Mouse (Mus musculus): ENCODE data around the gene Ubac2. TPM values are rescaled to one million over a fixed set of nuclear protein-coding genes. Genes with fewer than 3 reads are reported as not detected.

Ubac2 gene
- total RNA-seq, 1 experiment, result 41.5 TPM

DNA sequence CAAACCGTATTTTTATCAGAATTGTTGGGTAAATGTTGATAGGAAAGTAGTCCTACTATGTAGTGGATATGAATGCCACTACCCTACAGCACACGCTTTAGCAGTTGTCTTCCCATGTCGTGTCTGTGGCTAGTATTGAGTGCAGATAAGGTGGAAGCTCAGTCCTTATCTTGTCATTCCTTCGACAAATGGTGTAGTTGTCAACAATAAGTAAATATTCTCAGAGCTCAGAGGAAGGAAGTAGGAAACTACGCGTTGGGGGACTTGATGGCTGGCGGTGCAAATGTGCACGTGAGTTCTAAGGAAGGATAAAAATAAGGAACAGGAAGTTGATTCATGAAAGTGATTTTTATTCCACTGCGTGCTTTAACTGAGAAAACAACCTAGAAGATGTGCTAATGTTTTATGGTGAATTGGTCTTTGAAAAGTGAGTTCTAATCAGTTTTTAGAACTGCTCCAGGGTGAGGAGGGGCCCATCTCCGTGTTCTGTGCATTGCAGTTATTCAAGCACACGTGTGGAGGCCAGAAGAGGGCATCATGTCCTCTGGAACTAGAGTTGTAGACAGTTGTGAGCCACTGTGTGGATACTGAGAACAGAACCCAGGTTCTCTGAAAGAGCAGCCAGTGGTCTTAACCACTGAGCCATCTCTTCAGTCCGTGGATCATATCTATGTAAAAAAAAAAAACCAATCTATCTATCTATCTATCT is 51.0 kb downstream of the Ubac2 start:
- DNase-seq (ENCODE audit: low read depth, low spot score), result no peak
- TF ChIP-seq MAFK (IDR thresholded peaks at IDR 0.05; ENCODE audit: insufficient read depth, low read depth, low read length), result no peak
- no peak for TF ChIP-seq CHD2 (IDR thresholded peaks at IDR 0.05; ENCODE audit: low read depth, low read length)
- TF ChIP-seq ZC3H11A (IDR thresholded peaks at IDR 0.05; ENCODE audit: borderline replicate concordance, low read depth, low read length), result no peak
- TF ChIP-seq HCFC1 (IDR thresholded peaks at IDR 0.05; ENCODE audit: borderline replicate concordance, insufficient read depth, low read length), result no peak
- TF ChIP-seq ZNF384 (IDR thresholded peaks at IDR 0.05; ENCODE audit: low read depth, low read length), result no peak

GRCm38 (mm10) chr14:121930731-121931383 is 52.4 kb downstream of the Ubac2 start:
- Histone ChIP-seq H3K9me3 (ENCODE audit: control insufficient read depth, insufficient read depth, low read depth, low read length) (no peaks in the 10 kb centered on the region), H3K36me3 (ENCODE audit: control insufficient read depth, insufficient read depth, low read length, poor library complexity, severe bottlenecking) (no peaks in the 10 kb centered on the region; the same call in 1 of the 2 replicates), H3K4me1 (ENCODE audit: control insufficient read depth in 2 of 2, insufficient read depth in 2 of 2, low read length in 2 of 2, poor library complexity in 1 of 2) (peaks cover 6 to 8% of the 10 kb centered on the region in 2 experiments; a peak in 2 of 4 replicates), H3K4me3 (ENCODE audit: insufficient read depth in 1 of 2, low read depth in 1 of 2, low read length in 2 of 2, poor library complexity in 1 of 2, severe bottlenecking in 1 of 2) (no peak overlapping the region), H3K9ac (ENCODE audit: insufficient read depth, low read depth, low read length, poor library complexity, severe bottlenecking) (no peak overlapping the region), H3K27ac (ENCODE audit: insufficient read depth, low read depth, low read length, poor library complexity, severe bottlenecking) (no peak overlapping the region)
- DNase-seq (ENCODE audit: low read depth, low spot score), result no peak
- in situ Hi-C loops (cut with MboI; ENCODE audit: low sequenced_read_pairs in 2 of 2, unreplicated experiment in 2 of 2), result no loop called here
- TF ChIP-seq HCFC1 (IDR thresholded peaks at IDR 0.05; ENCODE audit: borderline replicate concordance, insufficient read depth, low read length) (no peak), ZC3H11A (IDR thresholded peaks at IDR 0.05; ENCODE audit: borderline replicate concordance, low read depth, low read length) (no peak), MAFK (IDR thresholded peaks at IDR 0.05; ENCODE audit: insufficient read depth, low read depth, low read length) (no peak)

More for the DNA sequence above, 51.0 kb downstream of the Ubac2 start:
- Histone ChIP-seq H3K9ac (ENCODE audit: insufficient read depth, low read depth, low read length, poor library complexity, severe bottlenecking) (no peak overlapping the region), H3K27ac (ENCODE audit: insufficient read depth, low read depth, low read length, poor library complexity, severe bottlenecking) (no peak overlapping the region), H3K9me3 (ENCODE audit: control insufficient read depth, insufficient read depth, low read depth, low read length) (no peaks in the 10 kb centered on the region), H3K4me3 (ENCODE audit: insufficient read depth in 1 of 2, low read depth in 1 of 2, low read length in 2 of 2, poor library complexity in 1 of 2, severe bottlenecking in 1 of 2) (no peak overlapping the region), H3K36me3 (ENCODE audit: control insufficient read depth, insufficient read depth, low read length, poor library complexity, severe bottlenecking) (no peaks in the 10 kb centered on the region; the same call in 1 of the 2 replicates), H3K4me1 (ENCODE audit: control insufficient read depth in 2 of 2, insufficient read depth in 2 of 2, low read length in 2 of 2, poor library complexity in 1 of 2) (peaks cover 6 to 8% of the 10 kb centered on the region in 2 experiments; a peak in 2 of 4 replicates)
- in situ Hi-C loops (cut with MboI; ENCODE audit: low sequenced_read_pairs in 2 of 2, unreplicated experiment in 2 of 2), result loop anchor here in 1 of 2 experiments (5.0 kb wide), 1 partner anchor 133 kb away; no protein-coding TSS in a partner anchor

GRCm38 (mm10) chr14:121931594-121931993 is 53.2 kb downstream of the Ubac2 start:
- in situ Hi-C loops (cut with MboI; ENCODE audit: low sequenced_read_pairs in 2 of 2, unreplicated experiment in 2 of 2), result no loop called here
- Histone ChIP-seq H3K9me3 (ENCODE audit: control insufficient read depth, insufficient read depth, low read depth, low read length) (no peaks in the 10 kb centered on the region), H3K27ac (ENCODE audit: insufficient read depth, low read depth, low read length, poor library complexity, severe bottlenecking) (no peak overlapping the region), H3K36me3 (ENCODE audit: control insufficient read depth, insufficient read depth, low read length, poor library complexity, severe bottlenecking) (no peaks in the 10 kb centered on the region; the same call in 1 of the 2 replicates), H3K4me1 (ENCODE audit: control insufficient read depth in 2 of 2, insufficient read depth in 2 of 2, low read length in 2 of 2, poor library complexity in 1 of 2) (peaks cover 6 to 8% of the 10 kb centered on the region in 2 experiments; a peak in 2 of 4 replicates), H3K9ac (ENCODE audit: insufficient read depth, low read depth, low read length, poor library complexity, severe bottlenecking) (no peak overlapping the region), H3K4me3 (ENCODE audit: insufficient read depth in 1 of 2, low read depth in 1 of 2, low read length in 2 of 2, poor library complexity in 1 of 2, severe bottlenecking in 1 of 2) (no peak overlapping the region)
- peak; percentile 42 for DNase-seq (ENCODE audit: low read depth, low spot score)
- no peak for TF ChIP-seq MAFK (IDR thresholded peaks at IDR 0.05; ENCODE audit: insufficient read depth, low read depth, low read length)
- no peak for TF ChIP-seq HCFC1 (IDR thresholded peaks at IDR 0.05; ENCODE audit: borderline replicate concordance, insufficient read depth, low read length)
- no peak for TF ChIP-seq ZC3H11A (IDR thresholded peaks at IDR 0.05; ENCODE audit: borderline replicate concordance, low read depth, low read length)
- no peak for TF ChIP-seq ZNF384 (IDR thresholded peaks at IDR 0.05; ENCODE audit: low read depth, low read length)
- TF ChIP-seq CHD2 (IDR thresholded peaks at IDR 0.05; ENCODE audit: low read depth, low read length), result no peak

- Histone ChIP-seq H3K4me1 (ENCODE audit: control insufficient read depth in 2 of 2, insufficient read depth in 2 of 2, low read length in 2 of 2, poor library complexity in 1 of 2) (peaks cover 6 to 8% of the 10 kb centered on the region in 2 experiments; a peak in 2 of 4 replicates), H3K4me3 (ENCODE audit: insufficient read depth in 1 of 2, low read depth in 1 of 2, low read length in 2 of 2, poor library complexity in 1 of 2, severe bottlenecking in 1 of 2) (no peak overlapping the region), H3K9me3 (ENCODE audit: control insufficient read depth, insufficient read depth, low read depth, low read length) (no peaks in the 10 kb centered on the region), H3K9ac (ENCODE audit: insufficient read depth, low read depth, low read length, poor library complexity, severe bottlenecking) (no peak overlapping the region), H3K36me3 (ENCODE audit: control insufficient read depth, insufficient read depth, low read length, poor library complexity, severe bottlenecking) (no peaks in the 10 kb centered on the region; the same call in 1 of the 2 replicates), H3K27ac (ENCODE audit: insufficient read depth, low read depth, low read length, poor library complexity, severe bottlenecking) (no peak overlapping the region)
- TF ChIP-seq CHD2 (IDR thresholded peaks at IDR 0.05; ENCODE audit: low read depth, low read length) (no peak), ZNF384 (IDR thresholded peaks at IDR 0.05; ENCODE audit: low read depth, low read length) (no peak), HCFC1 (IDR thresholded peaks at IDR 0.05; ENCODE audit: borderline replicate concordance, insufficient read depth, low read length) (no peak), MAFK (IDR thresholded peaks at IDR 0.05; ENCODE audit: insufficient read depth, low read depth, low read length) (no peak), ZC3H11A (IDR thresholded peaks at IDR 0.05; ENCODE audit: borderline replicate concordance, low read depth, low read length) (no peak)
- DNase-seq (ENCODE audit: low read depth, low spot score), result no peak
- in situ Hi-C loops (cut with MboI; ENCODE audit: low sequenced_read_pairs in 2 of 2, unreplicated experiment in 2 of 2), result no loop called here
Measured at GRCm38 (mm10) chr14:121932180-121932579, 53.8 kb downstream of the Ubac2 start.

Measured in ES-E14 (cell line).